19 mouse cellular contexts compared by ENCODE assay signal in the genomic region with DNA sequence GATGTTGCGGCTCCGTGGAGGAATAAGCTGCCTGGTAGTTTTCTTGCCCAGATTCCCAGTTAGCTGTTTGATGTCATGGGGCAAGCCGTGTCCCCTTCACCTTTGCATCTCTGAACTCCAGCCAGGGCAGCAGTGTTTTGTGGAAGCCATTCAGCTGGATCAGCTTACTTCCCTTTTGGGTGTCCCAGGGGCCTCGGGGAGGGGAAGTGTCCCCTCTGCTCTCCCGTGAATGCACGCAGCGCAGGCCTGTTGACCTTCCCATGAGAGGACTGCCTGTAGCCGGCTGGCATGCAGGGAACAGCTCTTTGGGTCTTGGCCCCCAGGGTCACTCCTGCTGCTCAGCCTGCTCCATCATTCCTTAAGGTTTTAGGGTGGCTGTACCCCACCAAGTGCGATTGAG. TPM values are rescaled to one million over a fixed set of nuclear protein-coding genes. Genes with fewer than 3 reads are reported as not detected.
DNase-seq lines count a peak whose midpoint lies in the region; ATAC-seq lines count a peak whose summit lies in the region.
"Had no signal": no experiment of that assay in that cellular context is flagged by ENCODE, and none has a peak within 500 bp of the region (broad histone marks: within the 10 kb centered on the region; RNA-seq: fewer than 3 reads in every experiment).

No protein-coding gene starts in this region.

- DNase-seq in hindbrain, embryonic 14.5 days (ENCODE audit: low spot score), result no peak
- DNase-seq in B cell, adult 2 months, result peak; percentile 84 to 88
- peak; percentile 30 for DNase-seq in lung, postnatal 14 days
- DNase-seq in spleen, adult 12 weeks (ENCODE audit: low spot score), result peak; percentile 35
- no peak for DNase-seq in right cerebral cortex, postnatal 14 days
- DNase-seq in left cerebral cortex, adult 18-20 months (ENCODE audit: low spot score in 2 of 2), result no peak
- no peak for DNase-seq in cerebellum, adult 11 months
- DNase-seq: cerebellum, adult 2 months; kidney, adult 8-10 months; liver had no signal

- H3K9ac ChIP-seq in hindbrain, embryonic 14.5 days, result 0 out of 2 replicates have a peak overlapping the region, but pooled peaks have one; percentile 16
- no peak overlapping the region for H3K9ac ChIP-seq in hindbrain, embryonic 13.5 days
- H3K9ac ChIP-seq: heart, embryonic 15.5 days; hindbrain, embryonic 15.5 days had no signal

- no peak overlapping the region for H3K27ac ChIP-seq in hindbrain, embryonic 14.5 days
- no peak overlapping the region for H3K27ac ChIP-seq in hindbrain, embryonic 13.5 days
- H3K27ac ChIP-seq: heart, embryonic 15.5 days; hindbrain, embryonic 15.5 days had no signal

- 75% methylated on average over 9 of the region's 9 CpGs for WGBS in hindbrain, embryonic 14.5 days
- WGBS in hindbrain, embryonic 13.5 days, result 73% methylated on average over 9 of the region's 9 CpGs

- no peaks in the 10 kb centered on the region for H3K9me3 ChIP-seq in hindbrain, embryonic 14.5 days (ENCODE audit: control insufficient read depth, low read length)
- no peaks in the 10 kb centered on the region for H3K9me3 ChIP-seq in hindbrain, embryonic 13.5 days
- H3K9me3 ChIP-seq: heart, embryonic 15.5 days; hindbrain, embryonic 15.5 days had no signal

- no peak overlapping the region for H3K4me3 ChIP-seq in hindbrain, embryonic 14.5 days (replicated peaks; ENCODE audit: low read length)
- H3K4me3 ChIP-seq in hindbrain, embryonic 13.5 days, result no peak overlapping the region
- H3K4me3 ChIP-seq: heart, embryonic 15.5 days; hindbrain, embryonic 15.5 days had no signal

- no peak overlapping the region for H3K4me2 ChIP-seq in hindbrain, embryonic 14.5 days (replicated peaks)
- no peak overlapping the region for H3K4me2 ChIP-seq in hindbrain, embryonic 13.5 days
- H3K4me2 ChIP-seq: heart, embryonic 15.5 days; hindbrain, embryonic 15.5 days had no signal

- no peaks in the 10 kb centered on the region for H3K4me1 ChIP-seq in hindbrain, embryonic 14.5 days (replicated peaks; ENCODE audit: control insufficient read depth, insufficient read depth, low read length)
- H3K4me1 ChIP-seq in hindbrain, embryonic 13.5 days (replicated peaks), result no peaks in the 10 kb centered on the region
- H3K4me1 ChIP-seq: heart, embryonic 15.5 days; hindbrain, embryonic 15.5 days had no signal

- no peaks in the 10 kb centered on the region for H3K27me3 ChIP-seq in hindbrain, embryonic 14.5 days (ENCODE audit: control insufficient read depth, insufficient read depth, low read length)
- no peaks in the 10 kb centered on the region for H3K27me3 ChIP-seq in hindbrain, embryonic 13.5 days
- H3K27me3 ChIP-seq: heart, embryonic 15.5 days; hindbrain, embryonic 15.5 days had no signal

- no peak for ATAC-seq in hindbrain, embryonic 14.5 days (ENCODE audit: low FRiP score)
- no peak for ATAC-seq in hindbrain, embryonic 13.5 days (ENCODE audit: low FRiP score)
- ATAC-seq: forebrain, embryonic 16.5 days had no signal

- no peaks in the 10 kb centered on the region for H3K36me3 ChIP-seq in hindbrain, embryonic 14.5 days (replicated peaks; ENCODE audit: control insufficient read depth, insufficient read depth)
- no peaks in the 10 kb centered on the region for H3K36me3 ChIP-seq in hindbrain, embryonic 13.5 days
- H3K36me3 ChIP-seq: heart, embryonic 15.5 days; hindbrain, embryonic 15.5 days had no signal

RNA-seq across cellular contexts. Expression of gene AL607142.1, which starts 10.7 kb away (rescaled TPM):
- polyA plus RNA-seq in hindbrain, embryonic 14.5 days (2014; fragmentation: Nextera tagmentation; extraction: Ambion mirVana), result not detected in 2 replicates
- polyA plus RNA-seq in hindbrain, embryonic 13.5 days (2015; fragmentation: Nextera tagmentation; extraction: Ambion mirVana), result not detected in 2 replicates
- total RNA-seq in left cerebral cortex, adult 18-20 months (2021), result not detected
- total RNA-seq: layer of hippocampus, adult 18-20 months; left cerebral cortex, postnatal 10 days; MEL had no signal
- polyA plus RNA-seq: brain, embryonic 14.5 days; cerebellum, adult 2 months; forebrain, embryonic 16.5 days; gonadal fat pad, adult 2 months; heart, embryonic 15.5 days; hindbrain, embryonic 15.5 days had no signal

Comparison
In these comparisons a context has a peak if more than half of its experiments do, and no peak if none do; other contexts are left out.
1. DNase-seq: peak in B cell, adult 2 months (2 of 2), lung, postnatal 14 days (single experiment) and spleen, adult 12 weeks (single experiment); none in hindbrain, embryonic 14.5 days (single experiment), right cerebral cortex, postnatal 14 days (single experiment), left cerebral cortex, adult 18-20 months (0 of 2) and cerebellum, adult 11 months (single experiment).